Comparison of ENCODE assay signal across 9 mouse cellular contexts in genomic region chr19:55940538-55941252, GRCm38 (mm10).
DNase-seq lines count a peak whose midpoint lies in the region; ATAC-seq and TF ChIP-seq lines count a peak whose summit lies in the region.
"Had no signal": no experiment of that assay in that cellular context is flagged by ENCODE, and none has a peak within 500 bp of the region (broad histone marks: within the 10 kb centered on the region; RNA-seq: fewer than 3 reads in every experiment).

No protein-coding gene starts in this region.

- no peaks in the 10 kb centered on the region for H3K4me1 ChIP-seq in lung, embryonic 14.5 days (ENCODE audit: insufficient read depth)
- H3K4me1 ChIP-seq: lung, embryonic 15.5 days had no signal

- peak overlapping the region; percentile 25; the same call in 1 of the 2 replicates for H3K27ac ChIP-seq in lung, embryonic 14.5 days (ENCODE audit: low read depth)
- H3K27ac ChIP-seq: lung, embryonic 15.5 days had no signal

- H3K4me3 ChIP-seq in lung, embryonic 14.5 days (ENCODE audit: low read depth, low read length): no peak overlapping the region
- H3K4me3 ChIP-seq: lung, embryonic 15.5 days had no signal

- peak; percentile 16 for DNase-seq in lung, embryonic 14.5 days
- no peak for DNase-seq in lung, postnatal 14 days
- DNase-seq in left cerebral cortex, postnatal 10 days (ENCODE audit: extremely low spot score in 1 of 2, low spot score in 2 of 2): peak; percentile 52 to 56
- DNase-seq in right cerebral cortex, adult 2 months (ENCODE audit: low spot score in 2 of 2): peak; percentile 52 to 53
- DNase-seq in T-cell, adult 2 months (ENCODE audit: low spot score): no peak
- DNase-seq in adrenal gland, postnatal 4 days (ENCODE audit: low spot score in 2 of 2): no peak
- no peak for DNase-seq in thymus, postnatal 14 days

- H3K4me2 ChIP-seq in lung, embryonic 14.5 days: 0 out of 2 replicates have a peak overlapping the region, but pooled peaks have one; percentile 5
- H3K4me2 ChIP-seq: lung, embryonic 15.5 days had no signal

- TF ChIP-seq CTCF in lung, embryonic 14.5 days (IDR thresholded peaks at IDR 0.05; ENCODE audit: low read depth): no peak

- no peak for ATAC-seq in lung, embryonic 14.5 days (ENCODE audit: insufficient read depth)
- peak; percentile 90 for ATAC-seq in frontal cortex, adult (ENCODE audit: low TSS enrichment)

- H3K9ac ChIP-seq in lung, embryonic 14.5 days: no peak overlapping the region
- H3K9ac ChIP-seq: lung, embryonic 15.5 days had no signal

- no peaks in the 10 kb centered on the region for H3K27me3 ChIP-seq in lung, embryonic 14.5 days (ENCODE audit: insufficient read depth, low read length)
- H3K27me3 ChIP-seq: lung, embryonic 15.5 days had no signal

- intact Hi-C loops in left cerebral cortex, postnatal 10 days (cut with DNase I): no loop called here

- WGBS in lung, embryonic 14.5 days: 36% methylated on average over 11 of the region's 11 CpGs

- H3K36me3 ChIP-seq in lung, embryonic 14.5 days (ENCODE audit: insufficient read depth): no peaks in the 10 kb centered on the region
- H3K36me3 ChIP-seq: lung, embryonic 15.5 days had no signal

- H3K9me3 ChIP-seq in lung, embryonic 14.5 days (ENCODE audit: low read depth, low read length): no peaks in the 10 kb centered on the region
- H3K9me3 ChIP-seq: lung, embryonic 15.5 days had no signal

Comparison
In these comparisons a context has a peak if more than half of its experiments do, and no peak if none do; other contexts are left out.
1. DNase-seq: peak in lung, embryonic 14.5 days (single experiment), left cerebral cortex, postnatal 10 days (2 of 2) and right cerebral cortex, adult 2 months (2 of 2); none in lung, postnatal 14 days (single experiment), T-cell, adult 2 months (single experiment), adrenal gland, postnatal 4 days (0 of 2) and thymus, postnatal 14 days (single experiment).